Mouse (Mus musculus): ENCODE measurements around the gene Med16. TPM values are rescaled to one million over a fixed set of nuclear protein-coding genes. Genes with fewer than 3 reads are reported as not detected.

Med16 gene
- polyA plus RNA-seq, 1 experiment from 2014 or later, result 27.4 TPM

GRCm38 (mm10) chr10:79874290-79874862 is 34.3 kb downstream of the Med16 start, which contains the start of the genes Prtn3 and Plppr3:
Prtn3 (plus strand) TSS chr10:79874476.
Plppr3 (minus strand) TSS chr10:79874634.
- no peaks in the 10 kb centered on the region for H3K9me3 ChIP-seq (replicated peaks)
- WGBS (ENCODE audit: insufficient replicate concordance), result 2% methylated on average over 54 of the region's 57 CpGs
- H3K9ac ChIP-seq, result peak within 1 kb of the TSS; percentile 58
- H3K4me2 ChIP-seq, result peak within 1 kb of the TSS; percentile 81
- peak within 1 kb of the TSS; percentile 56 for H3K4me3 ChIP-seq
- H3K36me3 ChIP-seq, result no peaks in the 10 kb centered on the region
- H3K4me1 ChIP-seq, result peaks cover 41% of the 10 kb centered on the region
- 0 out of 2 replicates have a peak within 1 kb of the TSS, but pooled peaks have one; percentile 2 for H3K27ac ChIP-seq
- 0 out of 2 replicates have a peak, but pooled peaks have one; percentile 5 for ATAC-seq
- peaks cover 48% of the 10 kb centered on the region for H3K27me3 ChIP-seq (replicated peaks)

- Histone ChIP-seq H3K4me1 (peaks cover 38% of the 10 kb centered on the region), H3K27ac (0 out of 2 replicates have a peak overlapping the region, but pooled peaks have one; percentile 2), H3K4me3 (peak overlapping the region; percentile 56), H3K9ac (peak overlapping the region; percentile 58), H3K4me2 (peak overlapping the region; percentile 81), H3K27me3 (replicated peaks) (peaks cover 46% of the 10 kb centered on the region), H3K36me3 (no peaks in the 10 kb centered on the region), H3K9me3 (replicated peaks) (no peaks in the 10 kb centered on the region)
- ATAC-seq, result no peak
- 3% methylated on average over 26 of the region's 26 CpGs for WGBS (ENCODE audit: insufficient replicate concordance)
Observed at GRCm38 (mm10) chr10:79873715-79874289, 34.9 kb downstream of the Med16 start.

GRCm38 (mm10) chr10:79873313-79873712 is 35.4 kb downstream of the Med16 start:
- H3K27ac ChIP-seq, result no peak overlapping the region

DNA sequence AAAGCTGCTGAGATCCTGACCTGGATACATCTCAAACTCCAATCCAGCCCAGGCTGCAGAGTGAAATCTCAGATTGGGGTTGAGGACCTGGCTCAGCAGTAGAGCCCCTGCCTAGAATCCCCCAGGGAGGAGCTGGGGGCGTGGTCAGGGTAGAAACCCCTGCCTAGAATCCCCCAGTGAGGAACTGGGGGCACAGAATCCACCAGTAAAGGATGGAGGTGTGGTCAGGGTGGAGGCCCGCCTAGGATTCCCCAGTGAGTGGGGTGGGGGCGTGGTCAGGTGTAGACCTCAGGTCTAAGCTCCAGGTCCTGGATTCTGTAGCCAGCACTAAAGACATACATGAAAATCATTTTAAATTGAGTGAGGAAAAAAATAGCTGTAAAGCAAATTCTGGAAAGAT is 35.9 kb downstream of the Med16 start:
- Histone ChIP-seq H3K36me3 (no peaks in the 10 kb centered on the region), H3K4me2 (peak overlapping the region; percentile 81), H3K27me3 (replicated peaks) (peaks cover 46% of the 10 kb centered on the region), H3K4me3 (no peak overlapping the region), H3K27ac (no peak overlapping the region), H3K4me1 (peaks cover 29% of the 10 kb centered on the region), H3K9ac (no peak overlapping the region), H3K9me3 (replicated peaks) (no peaks in the 10 kb centered on the region)
- WGBS (ENCODE audit: insufficient replicate concordance), result 37% methylated on average over 3 of the region's 3 CpGs
- ATAC-seq, result no peak

More at GRCm38 (mm10) chr10:79873313-79873712, 35.4 kb downstream of the Med16 start:
- no peak for ATAC-seq
- Histone ChIP-seq H3K9ac (no peak overlapping the region), H3K4me3 (peak overlapping the region; percentile 56), H3K27me3 (replicated peaks) (peaks cover 46% of the 10 kb centered on the region), H3K36me3 (no peaks in the 10 kb centered on the region), H3K4me1 (peaks cover 34% of the 10 kb centered on the region), H3K4me2 (peak overlapping the region; percentile 81), H3K9me3 (replicated peaks) (no peaks in the 10 kb centered on the region)
- WGBS (ENCODE audit: insufficient replicate concordance), result 10% methylated on average over 6 of the region's 6 CpGs

DNA sequence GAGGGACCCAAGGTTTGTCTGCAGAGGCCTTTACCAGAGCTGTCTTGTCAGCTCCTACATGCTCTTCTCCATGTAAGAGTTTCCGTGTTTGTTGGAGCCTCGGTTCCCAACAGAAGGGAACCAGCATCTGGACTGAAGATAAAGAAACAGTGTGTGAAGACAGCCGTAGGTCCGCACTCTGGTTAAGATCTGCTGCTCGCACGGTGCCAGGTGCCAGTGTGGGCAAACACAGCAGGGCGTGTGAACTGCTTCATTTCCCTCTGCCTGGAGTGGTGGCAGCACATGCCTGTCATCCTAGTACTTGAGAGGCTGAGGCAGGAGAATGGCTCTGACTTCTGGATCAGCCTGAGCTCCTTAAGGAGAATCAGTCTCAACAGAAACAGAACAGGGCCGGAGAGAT is 36.9 kb downstream of the Med16 start:
- Histone ChIP-seq H3K9me3 (replicated peaks) (no peaks in the 10 kb centered on the region), H3K36me3 (no peaks in the 10 kb centered on the region), H3K4me1 (peaks cover 19% of the 10 kb centered on the region), H3K4me3 (no peak overlapping the region), H3K9ac (no peak overlapping the region), H3K27ac (no peak overlapping the region), H3K4me2 (no peak overlapping the region), H3K27me3 (replicated peaks) (peaks cover 46% of the 10 kb centered on the region)
- 82% methylated on average over 8 of the region's 8 CpGs for WGBS (ENCODE audit: insufficient replicate concordance)
- no peak for ATAC-seq

GRCm38 (mm10) chr10:79866601-79867000 is 42.1 kb downstream of the Med16 start:
- H3K9me3 ChIP-seq (replicated peaks), result no peaks in the 10 kb centered on the region
- WGBS (ENCODE audit: insufficient replicate concordance), result 75% methylated on average over 11 of the region's 11 CpGs

DNA sequence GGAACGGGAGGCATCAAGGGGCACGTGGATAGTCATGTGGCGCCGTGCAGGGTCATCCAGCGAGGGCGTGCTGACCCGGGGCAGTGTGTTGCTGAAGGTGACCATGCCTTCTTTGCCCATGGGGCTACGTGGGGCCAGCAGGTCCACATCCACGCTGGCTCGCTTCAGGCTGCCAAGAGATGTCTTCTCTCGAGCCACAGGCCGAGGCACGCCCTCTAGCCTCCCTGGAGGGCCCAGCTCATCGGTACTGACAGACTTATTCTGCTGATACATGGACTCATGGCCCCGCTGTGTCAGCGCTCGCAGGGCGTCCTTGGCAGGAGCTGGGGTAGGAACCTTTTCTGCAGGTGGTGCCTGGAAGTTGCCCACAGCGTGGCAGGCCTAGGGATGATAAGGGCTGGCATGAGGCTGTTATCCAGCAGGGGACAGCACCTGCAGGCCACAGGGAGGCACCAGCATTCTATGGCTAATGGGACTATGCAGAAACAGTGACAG is 42.9 kb downstream of the Med16 start:
- ATAC-seq, result peak; percentile 31; the same call in 1 of the 2 replicates
- H3K4me1 ChIP-seq, result peaks cover 10% of the 10 kb centered on the region; the same call in 1 of the 2 replicates
- H3K9me3 ChIP-seq (replicated peaks), result no peaks in the 10 kb centered on the region
- peaks cover 55% of the 10 kb centered on the region for H3K36me3 ChIP-seq
- no peak overlapping the region for H3K4me3 ChIP-seq
- H3K4me2 ChIP-seq, result no peak overlapping the region
- H3K27me3 ChIP-seq (replicated peaks), result no peaks in the 10 kb centered on the region
- H3K9ac ChIP-seq, result no peak overlapping the region
- WGBS (ENCODE audit: insufficient replicate concordance), result 72% methylated on average over 19 of the region's 19 CpGs
- H3K27ac ChIP-seq, result 0 out of 2 replicates have a peak overlapping the region, but pooled peaks have one; percentile 39

More at GRCm38 (mm10) chr10:79866601-79867000, 42.1 kb downstream of the Med16 start:
- peaks cover 10% of the 10 kb centered on the region; the same call in 1 of the 2 replicates for H3K4me1 ChIP-seq
- H3K27ac ChIP-seq, result no peak overlapping the region
- no peak overlapping the region for H3K9ac ChIP-seq
- peaks cover 4% of the 10 kb centered on the region; the same call in 1 of the 2 replicates for H3K27me3 ChIP-seq (replicated peaks)
- no peak overlapping the region for H3K4me3 ChIP-seq
- H3K4me2 ChIP-seq, result no peak overlapping the region
- ATAC-seq, result no peak
- peaks cover 47% of the 10 kb centered on the region for H3K36me3 ChIP-seq

GRCm38 (mm10) chr10:79865189-79865601 is 43.5 kb downstream of the Med16 start:
- Histone ChIP-seq H3K9me3 (replicated peaks) (no peaks in the 10 kb centered on the region), H3K4me2 (no peak overlapping the region), H3K4me3 (no peak overlapping the region), H3K27ac (peak overlapping the region; percentile 39), H3K27me3 (replicated peaks) (no peaks in the 10 kb centered on the region), H3K36me3 (peaks cover 61% of the 10 kb centered on the region), H3K9ac (no peak overlapping the region), H3K4me1 (peaks cover 10% of the 10 kb centered on the region; the same call in 1 of the 2 replicates)
- ATAC-seq, result no peak; the same call in 1 of the 2 replicates
- 57% methylated on average over 12 of the region's 12 CpGs for WGBS (ENCODE audit: insufficient replicate concordance)

GRCm38 (mm10) chr10:79864351-79865188 is 44.2 kb downstream of the Med16 start:
- H3K9me3 ChIP-seq (replicated peaks), result no peaks in the 10 kb centered on the region
- H3K36me3 ChIP-seq, result peaks cover 67% of the 10 kb centered on the region
- H3K9ac ChIP-seq, result no peak overlapping the region
- WGBS (ENCODE audit: insufficient replicate concordance), result 55% methylated on average over 10 of the region's 10 CpGs
- no peak overlapping the region for H3K4me3 ChIP-seq
- no peak overlapping the region for H3K4me2 ChIP-seq
- H3K27ac ChIP-seq, result peak overlapping the region; percentile 39
- ATAC-seq, result no peak; the same call in 1 of the 2 replicates
- peaks cover 14% of the 10 kb centered on the region for H3K4me1 ChIP-seq
- H3K27me3 ChIP-seq (replicated peaks), result no peaks in the 10 kb centered on the region

DNA sequence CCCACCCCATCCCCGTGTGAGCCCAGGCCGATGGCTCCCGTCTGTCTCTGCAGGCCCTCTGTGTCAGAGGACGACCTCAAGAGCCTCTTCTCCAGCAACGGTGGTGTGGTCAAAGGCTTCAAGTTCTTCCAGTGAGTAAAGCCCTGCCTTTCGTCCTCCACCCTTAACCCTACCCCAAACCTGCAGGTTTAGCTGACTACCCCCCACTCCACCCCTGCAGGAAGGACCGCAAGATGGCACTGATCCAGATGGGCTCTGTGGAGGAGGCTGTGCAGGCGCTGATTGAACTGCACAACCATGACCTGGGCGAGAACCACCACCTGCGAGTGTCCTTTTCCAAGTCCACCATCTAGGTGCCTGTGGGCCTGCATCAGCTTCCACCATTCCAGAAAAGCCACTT is 45.8 kb downstream of the Med16 start:
- H3K9me3 ChIP-seq (replicated peaks), result no peaks in the 10 kb centered on the region
- no peak for ATAC-seq
- no peaks in the 10 kb centered on the region for H3K27me3 ChIP-seq (replicated peaks)
- no peak overlapping the region for H3K27ac ChIP-seq
- 79% methylated on average over 10 of the region's 10 CpGs for WGBS (ENCODE audit: insufficient replicate concordance)
- H3K4me2 ChIP-seq, result no peak overlapping the region
- H3K4me3 ChIP-seq, result no peak overlapping the region
- peaks cover 84% of the 10 kb centered on the region for H3K36me3 ChIP-seq
- H3K4me1 ChIP-seq, result peaks cover 28% of the 10 kb centered on the region
- no peak overlapping the region for H3K9ac ChIP-seq

DNA sequence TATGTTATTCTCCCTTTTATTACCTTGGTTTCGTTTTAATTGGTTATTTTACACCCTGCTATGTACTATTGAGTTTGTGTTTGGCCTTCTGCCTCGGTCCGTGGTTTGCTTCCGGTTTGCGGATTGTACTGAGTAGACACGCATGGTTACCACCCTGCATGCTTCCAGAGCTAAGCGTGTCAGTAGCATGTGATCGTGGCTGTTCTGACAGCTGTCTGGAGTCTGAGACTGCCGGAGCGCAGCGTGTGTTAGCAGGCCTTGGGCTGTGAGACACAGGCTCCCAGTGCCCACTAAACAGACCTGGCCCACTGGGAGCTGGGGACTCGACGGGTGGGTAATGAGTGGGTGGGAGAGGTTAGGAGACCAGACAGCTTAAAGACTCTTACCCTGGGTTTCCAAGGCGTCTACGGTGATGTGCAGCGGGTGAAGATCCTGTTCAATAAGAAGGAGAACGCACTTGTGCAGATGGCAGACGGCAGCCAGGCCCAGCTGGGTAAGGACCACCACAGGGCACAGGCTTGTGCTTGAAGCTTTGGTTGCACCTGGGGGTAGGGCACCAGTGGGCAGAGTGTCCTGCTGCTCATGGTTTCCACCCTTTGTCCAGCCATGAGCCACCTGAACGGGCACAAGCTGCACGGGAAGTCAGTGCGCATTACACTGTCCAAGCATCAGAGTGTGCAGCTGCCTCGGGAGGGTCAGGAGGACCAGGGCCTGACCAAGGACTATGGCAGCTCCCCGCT is 46.5 kb downstream of the Med16 start:
- ATAC-seq, result no peak
- Histone ChIP-seq H3K9ac (no peak overlapping the region), H3K4me3 (no peak overlapping the region), H3K27ac (no peak overlapping the region), H3K27me3 (replicated peaks) (no peaks in the 10 kb centered on the region), H3K36me3 (peaks cover 91% of the 10 kb centered on the region), H3K9me3 (replicated peaks) (no peaks in the 10 kb centered on the region), H3K4me1 (peaks cover 35% of the 10 kb centered on the region), H3K4me2 (no peak overlapping the region)
- 86% methylated on average over 23 of the region's 23 CpGs for WGBS (ENCODE audit: insufficient replicate concordance)

Data from liver, embryonic 12.5 days (tissue).